Mouse (Mus musculus): ENCODE data around the gene Adnp. TPM values are rescaled to one million over a fixed set of nuclear protein-coding genes. Genes with fewer than 3 reads are reported as not detected.
A peak's percentile ranks its signal among the peaks of the same experiment; 100 is the strongest.

The Adnp gene
- total RNA-seq, 2 experiments from 2014 or later = 78.3 to 102 TPM

- no peak for DNase-seq (ENCODE audit: extremely low spot score in 1 of 2, low spot score in 1 of 2)
Observed at GRCm38 (mm10) chr2:168207883-168208282, 971 bp upstream of the Adnp start.

- peak; percentile 20 to 29 for DNase-seq (ENCODE audit: extremely low spot score in 1 of 2, low spot score in 1 of 2)
Observed at GRCm38 (mm10) chr2:168205681-168206631, 956 bp downstream of the Adnp start.

DNA sequence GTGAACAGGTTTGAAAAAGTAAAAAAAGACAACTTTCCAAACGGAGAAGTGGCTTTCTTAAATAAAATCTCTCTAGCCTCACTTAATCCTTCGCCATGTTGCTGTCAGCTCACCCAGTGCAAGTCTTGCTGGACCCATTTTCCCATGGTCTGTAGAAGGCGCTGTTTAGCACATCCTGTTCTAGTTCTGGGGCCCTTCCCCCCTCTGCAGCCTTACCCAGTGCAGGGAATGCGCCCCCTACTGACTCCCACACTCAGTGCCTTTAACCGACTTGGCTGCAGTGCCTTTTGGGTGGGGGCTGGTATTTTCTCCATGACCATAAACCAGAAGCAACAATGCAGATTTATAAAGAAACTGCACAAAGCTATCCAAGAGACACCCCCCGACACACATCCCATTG, 1.6 kb downstream of the Adnp start:
- peak; percentile 75 to 92 for DNase-seq (ENCODE audit: extremely low spot score in 1 of 2, low spot score in 1 of 2)

GRCm38 (mm10) chr2:168204476-168204999, 2.4 kb downstream of the Adnp start:
- no peak for DNase-seq (ENCODE audit: extremely low spot score in 1 of 2, low spot score in 1 of 2)

DNA sequence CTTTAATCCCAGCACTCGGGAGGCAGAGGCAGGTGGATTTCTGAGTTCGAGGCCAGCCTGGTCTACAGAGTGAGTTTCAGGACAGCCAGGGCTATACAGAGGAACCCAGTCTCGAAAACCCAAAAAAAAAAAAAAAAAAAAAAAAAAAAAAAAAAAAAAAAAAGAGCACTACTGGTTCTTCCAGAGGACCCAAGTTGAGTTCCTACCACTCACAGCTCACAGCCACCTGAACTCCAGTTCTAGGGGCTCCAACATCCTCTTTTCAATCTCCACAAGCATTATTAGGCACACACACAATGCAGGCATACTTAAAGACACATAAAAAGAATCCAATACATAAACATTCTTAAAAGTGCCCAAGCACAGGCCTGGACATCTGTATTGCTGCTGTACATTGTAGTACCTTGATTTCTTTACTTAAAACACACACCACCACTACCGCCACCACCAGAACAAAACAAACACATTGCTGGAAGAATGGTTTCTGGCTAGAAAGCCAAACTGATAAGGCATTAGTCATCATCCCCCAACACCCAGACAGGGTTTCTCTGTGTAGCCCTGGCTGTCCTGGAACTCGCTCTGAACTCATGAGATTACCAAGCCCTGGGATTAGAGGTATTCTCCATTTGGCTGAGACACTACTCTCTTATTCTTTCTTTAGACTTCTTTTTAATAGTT, 6.8 kb downstream of the Adnp start:
- no peak for DNase-seq (ENCODE audit: extremely low spot score in 1 of 2, low spot score in 1 of 2)

DNA sequence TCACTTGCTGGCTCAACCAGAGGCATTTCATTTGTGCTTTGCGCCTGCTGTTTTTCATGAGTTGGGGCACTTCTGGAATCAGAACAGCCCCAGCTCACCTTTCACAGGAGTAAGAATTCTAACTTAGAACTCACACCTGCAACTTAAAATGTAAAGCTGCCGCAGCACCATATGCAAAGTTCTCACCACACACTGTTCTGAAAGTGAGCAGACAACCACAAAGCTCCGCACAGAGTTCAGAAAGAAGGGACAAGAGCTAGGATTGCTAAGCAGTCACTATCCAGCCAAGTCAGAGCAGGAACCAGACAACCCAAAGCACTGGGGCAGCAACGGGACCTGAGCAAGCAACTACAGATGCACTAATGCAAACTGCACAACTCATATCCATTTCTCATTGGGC, 7.4 kb downstream of the Adnp start:
- no peak for DNase-seq (ENCODE audit: extremely low spot score in 1 of 2, low spot score in 1 of 2)

DNA sequence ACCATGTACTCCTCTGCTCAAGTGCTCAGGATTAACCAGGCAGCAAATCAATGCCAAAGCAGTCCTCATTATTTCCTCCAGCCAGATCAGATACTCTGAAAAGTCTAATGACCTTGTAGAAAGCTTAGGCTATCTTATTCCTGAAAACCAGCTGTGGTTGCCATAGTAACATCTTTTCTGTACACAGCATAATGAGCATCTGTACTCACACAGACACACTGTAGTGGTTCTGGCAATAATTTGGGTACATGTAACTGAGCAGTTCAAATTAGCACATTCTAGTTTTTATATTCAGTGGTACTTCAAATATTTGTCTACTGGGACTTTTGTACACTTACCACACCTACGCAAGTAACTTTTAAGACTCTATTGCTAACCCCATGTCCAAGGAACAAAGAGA, 8.5 kb downstream of the Adnp start:
- no peak for DNase-seq (ENCODE audit: extremely low spot score in 1 of 2, low spot score in 1 of 2)

- no peak for DNase-seq (ENCODE audit: extremely low spot score in 1 of 2, low spot score in 1 of 2)
Observed at GRCm38 (mm10) chr2:168195721-168196120, 11.2 kb downstream of the Adnp start.

DNA sequence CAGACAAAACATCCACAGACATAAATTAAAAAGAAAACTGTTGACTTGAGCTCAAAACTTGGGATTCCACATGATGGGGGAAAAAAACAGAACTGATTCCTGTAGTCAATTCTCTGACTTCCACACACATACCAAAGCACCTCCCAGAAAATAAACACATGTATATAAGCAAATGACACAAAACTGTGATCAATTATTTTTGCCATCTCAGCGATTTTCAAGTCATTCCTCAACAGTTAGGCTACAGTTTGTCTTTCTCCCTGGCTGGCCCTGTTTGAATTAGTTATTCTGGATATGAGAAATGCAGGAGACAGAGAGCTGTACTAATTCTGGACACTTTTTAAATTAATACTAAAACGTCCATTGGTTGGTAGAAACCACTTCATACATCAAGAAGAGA, 13.2 kb downstream of the Adnp start:
- no peak for DNase-seq (ENCODE audit: extremely low spot score in 1 of 2, low spot score in 1 of 2)

GRCm38 (mm10) chr2:168191856-168192255, 15.1 kb downstream of the Adnp start:
- no peak for DNase-seq (ENCODE audit: extremely low spot score in 1 of 2, low spot score in 1 of 2)

DNA sequence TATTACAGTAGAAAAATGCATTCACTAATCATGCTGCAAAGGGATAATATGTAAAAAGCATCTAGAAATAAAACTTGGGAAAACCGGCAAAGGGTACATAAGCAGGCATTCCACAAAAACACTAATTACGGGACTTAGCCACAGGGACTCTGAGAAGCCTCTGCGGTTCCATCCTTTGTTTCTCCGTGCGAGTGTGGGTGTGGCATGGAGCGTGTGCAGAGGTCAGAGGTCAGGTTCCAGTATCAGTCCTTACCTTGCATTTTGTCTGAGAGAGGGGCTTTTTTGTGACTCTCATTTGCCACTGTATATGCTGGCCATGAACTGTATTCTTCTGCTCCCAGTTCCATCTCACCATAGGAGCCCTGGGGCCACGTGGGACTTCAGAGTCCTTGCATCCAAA, 31.0 kb downstream of the Adnp start:
- no peak for DNase-seq (ENCODE audit: extremely low spot score in 1 of 2, low spot score in 1 of 2)

DNA sequence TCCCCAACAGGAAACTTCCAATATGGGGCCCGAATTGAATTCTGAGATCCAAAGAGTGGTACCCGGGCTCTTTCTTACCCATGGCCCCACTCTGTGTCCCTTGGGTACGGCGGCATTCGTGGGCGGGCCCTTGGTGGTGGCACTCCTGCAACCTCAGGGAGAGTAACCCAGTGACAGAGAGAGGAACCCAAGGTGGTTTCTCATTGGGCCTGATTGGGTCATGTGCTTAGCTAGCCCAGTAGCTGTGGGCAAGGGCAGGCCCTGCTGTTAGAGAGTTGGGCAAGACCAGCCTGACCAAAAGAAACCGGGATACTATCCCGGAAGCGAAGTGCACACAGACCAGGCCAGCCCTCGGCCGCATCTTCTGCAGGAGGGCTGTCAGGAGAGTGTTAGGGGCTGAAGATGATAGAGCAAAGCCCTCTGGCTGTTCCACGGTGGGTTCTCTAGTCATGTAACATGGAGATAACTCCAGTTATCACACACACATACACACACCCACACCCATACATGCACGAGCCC, 36.7 kb downstream of the Adnp start:
- no peak for DNase-seq (ENCODE audit: extremely low spot score in 1 of 2, low spot score in 1 of 2)

- DNase-seq (ENCODE audit: extremely low spot score in 1 of 2, low spot score in 1 of 2) = no peak
Observed at GRCm38 (mm10) chr2:168169800-168170113, 37.2 kb downstream of the Adnp start.

DNA sequence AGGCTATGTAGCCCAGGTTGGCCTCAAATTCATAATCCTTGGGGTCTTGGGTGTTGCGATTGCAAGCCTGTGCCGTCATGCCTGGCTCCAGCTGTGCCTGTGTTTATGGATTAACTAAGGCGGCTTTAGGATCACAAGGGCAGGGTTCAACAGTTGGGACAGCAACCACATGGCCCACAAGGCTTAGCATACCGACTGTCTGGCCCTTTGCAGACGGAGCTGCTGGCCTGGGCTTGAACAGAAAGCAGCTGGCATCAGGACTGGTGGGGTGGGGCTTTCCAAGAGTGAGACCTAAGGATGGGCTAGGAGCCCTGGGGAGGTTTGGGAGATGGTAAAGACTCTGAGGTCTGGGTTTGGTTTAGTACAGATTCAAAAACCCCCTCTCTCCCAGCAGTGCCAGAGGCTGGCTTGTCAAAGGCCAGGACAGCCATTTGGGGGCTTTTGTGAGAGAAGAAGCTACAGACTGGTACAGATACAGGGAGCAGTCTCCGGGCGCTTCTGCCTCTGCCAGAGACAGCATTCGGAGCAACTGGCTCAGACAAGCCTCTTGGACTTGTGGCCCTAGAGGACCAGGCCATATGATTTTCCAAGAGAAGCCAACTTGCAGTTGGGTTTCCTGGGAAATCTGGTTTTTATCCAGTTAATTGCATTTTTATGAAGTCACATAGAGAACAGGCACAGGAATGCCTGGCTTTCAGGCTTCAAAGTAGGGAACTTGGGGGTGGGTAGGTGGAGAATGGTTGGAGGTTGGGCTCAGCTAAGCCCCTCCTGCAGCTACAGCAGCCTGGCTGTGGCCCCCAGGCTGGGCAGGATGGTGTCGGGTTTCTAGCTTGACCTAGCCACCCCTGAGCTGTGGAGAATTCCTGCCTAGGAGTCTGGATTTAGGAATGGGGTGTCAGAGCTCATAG, 37.8 kb downstream of the Adnp start:
- no peak for DNase-seq (ENCODE audit: extremely low spot score in 1 of 2, low spot score in 1 of 2)

DNA sequence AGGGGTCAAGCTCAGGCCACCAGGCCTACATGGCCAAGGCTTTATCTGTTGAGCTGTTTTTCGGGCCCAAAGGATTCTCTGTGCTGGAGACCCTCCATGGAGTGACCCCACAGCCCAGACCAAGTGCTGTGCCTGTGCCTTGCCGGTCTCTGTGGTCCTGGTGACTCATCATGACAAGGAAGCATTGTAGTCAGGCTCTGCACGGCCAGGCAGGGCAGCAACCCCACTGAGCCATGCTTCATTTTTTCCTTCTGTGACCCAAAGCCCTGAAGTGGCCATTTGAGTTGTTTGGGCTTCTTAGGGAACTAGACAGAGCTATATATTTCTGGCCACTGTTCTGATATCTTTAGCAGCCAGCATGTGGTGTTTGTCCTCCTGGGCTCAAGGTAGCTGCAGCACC, 39.1 kb downstream of the Adnp start:
- no peak for DNase-seq (ENCODE audit: extremely low spot score in 1 of 2, low spot score in 1 of 2)

DNA sequence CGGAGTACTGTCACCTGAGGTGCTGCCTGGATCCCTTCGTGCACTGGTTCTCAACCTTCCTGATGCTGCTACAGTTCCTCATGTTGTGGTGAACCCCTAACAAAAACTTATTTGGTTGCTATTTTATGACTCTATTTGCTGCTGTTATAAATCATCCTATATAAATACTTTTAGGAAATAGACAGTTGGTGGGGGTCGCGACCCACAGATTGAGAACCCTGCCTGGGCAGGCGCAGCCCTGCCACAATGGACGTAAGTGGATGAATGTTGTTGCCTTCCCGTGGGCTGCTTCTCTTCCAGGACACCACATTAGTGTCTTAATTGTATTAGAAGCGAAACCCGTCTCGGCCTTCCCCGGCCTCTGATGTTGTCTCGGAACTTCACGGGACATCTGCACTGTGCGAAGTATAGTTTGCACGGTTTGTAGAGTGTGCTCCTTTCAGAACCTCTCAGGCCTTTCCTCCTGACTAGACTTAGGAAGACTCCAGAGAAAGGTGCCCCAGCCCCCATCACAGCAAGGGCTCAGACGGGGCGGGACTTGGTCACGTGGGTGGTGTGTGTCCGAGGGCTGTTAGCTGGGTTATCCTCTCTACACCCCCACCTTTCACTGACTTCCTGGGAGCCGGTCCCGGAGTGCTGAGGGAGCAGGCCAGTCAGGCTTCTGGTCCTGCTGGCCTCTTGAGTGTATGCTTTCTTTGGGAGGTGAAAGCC, 40.0 kb downstream of the Adnp start:
- DNase-seq (ENCODE audit: extremely low spot score in 1 of 2, low spot score in 1 of 2) = no peak

DNA sequence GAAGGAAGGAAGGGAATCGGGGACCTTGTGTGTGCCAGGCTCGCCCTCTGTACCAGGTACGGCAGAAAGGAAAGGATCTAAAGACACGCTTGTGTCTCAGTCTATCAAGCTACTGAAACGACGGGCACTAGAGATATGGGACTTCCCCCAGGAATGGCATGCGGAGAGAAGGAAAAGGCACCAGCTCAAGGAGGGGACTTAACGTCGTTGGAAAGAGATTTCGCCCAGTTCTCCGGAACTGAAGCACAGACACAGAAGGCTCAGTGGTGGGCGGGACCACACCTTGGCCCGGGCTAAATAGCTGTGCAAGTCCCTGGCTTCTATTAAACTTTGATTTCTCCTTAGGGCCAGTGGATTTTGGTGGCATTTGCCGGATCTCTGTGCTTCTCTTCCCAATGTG, 44.9 kb downstream of the Adnp start:
- DNase-seq (ENCODE audit: extremely low spot score in 1 of 2, low spot score in 1 of 2) = no peak

GRCm38 (mm10) chr2:168161514-168161971, 45.4 kb downstream of the Adnp start:
- no peak for DNase-seq (ENCODE audit: extremely low spot score in 1 of 2, low spot score in 1 of 2)

DNA sequence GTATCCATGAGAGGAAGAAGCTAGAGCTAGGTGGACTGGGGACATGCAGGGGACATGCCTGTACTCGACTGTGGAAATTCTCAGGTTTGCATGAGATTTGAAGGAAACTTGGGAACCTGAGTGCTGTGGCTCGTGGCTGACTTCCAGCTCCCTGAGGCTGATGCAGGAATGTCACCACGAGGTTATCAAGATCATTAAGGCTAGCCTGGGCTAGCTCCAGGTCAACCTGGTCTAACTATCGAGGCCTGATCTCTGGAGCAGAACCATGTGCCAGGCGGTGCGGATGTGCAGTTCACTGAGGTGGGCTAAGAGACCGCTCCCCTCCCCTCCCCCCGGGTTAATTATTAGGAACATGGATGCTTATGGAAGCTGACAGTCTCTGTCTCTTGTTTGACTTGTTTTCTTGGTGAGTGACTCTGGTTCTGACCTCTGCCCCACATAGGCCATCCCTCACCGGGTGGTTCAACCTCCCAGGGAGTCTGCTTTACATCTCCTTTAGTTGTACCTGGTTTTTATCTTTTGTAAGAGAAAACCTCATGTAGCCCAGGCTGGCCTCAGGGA, 46.5 kb downstream of the Adnp start:
- no peak for DNase-seq (ENCODE audit: extremely low spot score in 1 of 2, low spot score in 1 of 2)

All from layer of hippocampus, postnatal 25 days (tissue).